Mouse (Mus musculus): ENCODE data around the gene Erbb3.

- TF ChIP-seq CTCF (IDR thresholded peaks at IDR 0.05): no peak
- no peak for TF ChIP-seq EP300 (IDR thresholded peaks at IDR 0.05)
These were observed 67.1 kb downstream of the Erbb3 start for GRCm38 (mm10) chr10:128522351-128522750.

All from lung, postnatal 0 days (tissue).